Mouse (Mus musculus) G1E (cell line): Measurements from ENCODE around the gene Atp8b5. TPM values are rescaled to one million over a fixed set of nuclear protein-coding genes. Genes with fewer than 3 reads are reported as not detected.

Source experiments
- ATAC-seq: 2 replicates; pipeline ENCODE4 v1.8.0; 2016; ENCODE audit warnings: mild to moderate bottlenecking; ENCODE audit not compliant: insufficient number of reproducible peaks, poor library complexity, low FRiP score, severe bottlenecking; ENCODE audit errors: extremely low read depth
- DNase-seq: peaks from one replicate; pipeline ENCODE4 v3.0.0; 2012; ENCODE audit warnings: low spot score
- H3K27me3 ChIP-seq: 2 replicates; pipeline ENCODE4 v1.6.1; 2012; ENCODE audit warnings: mild to moderate bottlenecking, low read length, inconsistent platforms; ENCODE audit not compliant: insufficient read depth
- H3K36me3 ChIP-seq: replicated peaks from 2 replicates; pipeline ENCODE3; 2012; ENCODE audit warnings: mild to moderate bottlenecking, inconsistent platforms
- H3K4me1 ChIP-seq: 2 replicates; pipeline ENCODE4 v1.6.1; 2012; ENCODE audit warnings: low read depth, low read length, inconsistent platforms, mixed read lengths; ENCODE audit not compliant: insufficient read depth
- H3K4me3 ChIP-seq: 2 replicates; pipeline ENCODE4 v1.5.1; 2012; ENCODE audit warnings: low read depth, mild to moderate bottlenecking, inconsistent platforms, low read length, moderate library complexity, mixed read lengths
- H3K9me3 ChIP-seq: replicated peaks from 2 replicates; pipeline ENCODE4 v1.6.1; 2012; ENCODE audit warnings: inconsistent platforms
- CTCF ChIP-seq: IDR thresholded peaks from 2 replicates; pipeline ENCODE4 v1.5.1; 2012; ENCODE audit warnings: low read depth, low read length, inconsistent platforms, mixed read lengths
- GATA1 ChIP-seq: IDR thresholded peaks from 2 replicates; pipeline ENCODE4 v1.6.1; 2012; ENCODE audit warnings: borderline replicate concordance, low read length, inconsistent platforms, mixed read lengths
- GATA2 ChIP-seq: IDR thresholded peaks from 2 replicates; pipeline ENCODE4 v1.6.1; 2012; ENCODE audit warnings: low read depth, low read length, inconsistent platforms, borderline replicate concordance
- POLR2AphosphoS5 ChIP-seq: IDR thresholded peaks from 2 replicates; pipeline ENCODE4 v1.6.1; 2012; ENCODE audit warnings: low read depth, low read length, inconsistent platforms; ENCODE audit not compliant: insufficient replicate concordance
- TAL1 ChIP-seq: conservative IDR thresholded peaks from 2 replicates; pipeline ENCODE4 v1.6.1; 2012; ENCODE audit warnings: low read depth, low read length, inconsistent platforms, mixed read lengths
- polyA plus RNA-seq: library from polyadenylated mRNA; stranded (reverse); fragments of >175 nt; gene quantifications from 2 replicates; pipeline ENCODE4 v1.2.3, GENCODE M21; 2012
- total RNA-seq, 2 experiments: library from RNA; stranded (forward) in 1 of 2; stranded (reverse) in 1 of 2; fragments of 200-1000 nt in 1 of 2; fragments of >200 nt in 1 of 2; fragmentation: Nextera tagmentation in 1 of 2; gene quantifications; 2 replicates each; pipeline ENCODE4 v1.2.3; 2014 to 2017

Gene Atp8b5
- total and polyA plus RNA-seq, 3 experiments, result 0.24 to 5.3 (median 3.5) TPM

GRCm38 (mm10) chr4:43353662-43354061 lies 86.7 kb downstream of the Atp8b5 start:
- Histone ChIP-seq H3K4me3 (no peak overlapping the region), H3K9me3 (0 out of 2 replicates have a peak, but pooled peaks cover 3% of the 10 kb centered on the region), H3K4me1 (no peaks in the 10 kb centered on the region), H3K36me3 (no peaks in the 10 kb centered on the region), H3K27me3 (peaks cover 12% of the 10 kb centered on the region)
- DNase-seq, result no peak
- no peak for TF ChIP-seq CTCF
- TF ChIP-seq GATA2, result no peak
- TF ChIP-seq POLR2AphosphoS5, result no peak
- no peak for TF ChIP-seq GATA1
- TF ChIP-seq TAL1, result no peak
- ATAC-seq, result no peak

DNA sequence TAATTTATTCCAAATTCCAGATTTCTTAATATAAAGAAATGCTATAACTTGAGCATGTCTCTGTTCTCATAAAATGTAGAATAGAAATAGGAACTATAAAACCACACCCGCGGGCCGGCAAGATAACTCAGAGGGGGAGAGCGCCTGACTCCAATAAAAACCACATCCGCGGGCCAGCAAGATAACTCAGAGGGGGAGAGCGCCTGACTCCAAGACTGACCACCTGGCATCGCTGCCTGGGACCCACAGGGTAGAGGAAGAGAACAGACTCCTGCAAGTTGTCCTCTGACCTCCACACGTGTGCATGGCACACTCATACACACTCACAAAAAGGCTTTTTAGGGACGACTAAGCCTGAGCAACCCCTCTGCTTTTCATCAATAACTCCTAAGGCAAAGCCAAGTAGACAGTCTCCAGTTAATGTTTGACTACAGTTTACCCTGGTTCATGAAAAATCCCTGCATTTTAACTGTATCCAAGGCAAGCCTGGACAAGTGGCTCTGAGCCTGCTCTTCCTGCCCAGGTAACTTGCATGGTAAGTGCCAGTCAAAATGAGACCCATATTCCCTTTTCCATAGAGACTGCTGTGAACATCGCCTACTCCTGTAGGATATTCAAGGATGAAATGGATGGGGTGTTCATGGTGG lies 98.1 kb downstream of the Atp8b5 start:
- H3K4me1 ChIP-seq, result no peaks in the 10 kb centered on the region
- DNase-seq, result no peak
- no peak for ATAC-seq

DNA sequence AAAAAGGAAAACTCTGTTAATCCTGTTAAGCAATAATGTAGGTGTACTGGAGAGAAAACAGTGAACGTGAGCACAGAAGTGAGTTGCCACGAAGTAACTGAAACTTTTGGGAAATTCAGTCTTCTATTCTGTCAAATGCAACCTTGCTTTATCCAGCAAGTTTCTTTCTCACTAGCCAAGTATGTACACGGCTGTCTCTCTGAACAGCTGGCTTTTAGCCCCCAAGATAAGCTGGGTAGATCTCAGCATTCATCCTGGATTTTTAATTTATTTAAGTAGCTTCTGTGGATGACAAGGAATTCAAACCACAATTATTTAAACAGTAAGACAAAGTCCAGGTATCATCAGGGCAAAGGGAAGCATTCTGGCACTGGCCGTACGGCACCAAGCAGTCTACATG lies 100.3 kb downstream of the Atp8b5 start:
- no peak for DNase-seq
- Histone ChIP-seq H3K4me1 (peaks cover 3% of the 10 kb centered on the region; the same call in 1 of the 2 replicates), H3K36me3 (no peaks in the 10 kb centered on the region), H3K4me3 (no peak overlapping the region), H3K27me3 (peaks cover 70% of the 10 kb centered on the region), H3K9me3 (no peaks in the 10 kb centered on the region)
- TF ChIP-seq TAL1 (no peak), POLR2AphosphoS5 (no peak), GATA1 (no peak), CTCF (no peak), GATA2 (no peak)
- ATAC-seq, result no peak

More for the DNA sequence above, 98.1 kb downstream of the Atp8b5 start:
- Histone ChIP-seq H3K27me3 (peaks cover 53% of the 10 kb centered on the region), H3K36me3 (no peaks in the 10 kb centered on the region), H3K9me3 (no peaks in the 10 kb centered on the region), H3K4me3 (no peak overlapping the region)
- TF ChIP-seq GATA2 (no peak), CTCF (no peak), POLR2AphosphoS5 (no peak), TAL1 (no peak), GATA1 (no peak)

GRCm38 (mm10) chr4:43367787-43368186 lies 100.8 kb downstream of the Atp8b5 start:
- H3K9me3 ChIP-seq, result no peaks in the 10 kb centered on the region
- no peak for TF ChIP-seq TAL1
- TF ChIP-seq CTCF, result no peak
- TF ChIP-seq GATA2, result no peak
- TF ChIP-seq GATA1, result no peak
- TF ChIP-seq POLR2AphosphoS5, result no peak
- H3K4me1 ChIP-seq, result peaks cover 3% of the 10 kb centered on the region; the same call in 1 of the 2 replicates
- no peak overlapping the region for H3K4me3 ChIP-seq
- DNase-seq (no peak), ATAC-seq (no peak)
- peaks cover 72% of the 10 kb centered on the region for H3K27me3 ChIP-seq
- no peaks in the 10 kb centered on the region for H3K36me3 ChIP-seq

DNA sequence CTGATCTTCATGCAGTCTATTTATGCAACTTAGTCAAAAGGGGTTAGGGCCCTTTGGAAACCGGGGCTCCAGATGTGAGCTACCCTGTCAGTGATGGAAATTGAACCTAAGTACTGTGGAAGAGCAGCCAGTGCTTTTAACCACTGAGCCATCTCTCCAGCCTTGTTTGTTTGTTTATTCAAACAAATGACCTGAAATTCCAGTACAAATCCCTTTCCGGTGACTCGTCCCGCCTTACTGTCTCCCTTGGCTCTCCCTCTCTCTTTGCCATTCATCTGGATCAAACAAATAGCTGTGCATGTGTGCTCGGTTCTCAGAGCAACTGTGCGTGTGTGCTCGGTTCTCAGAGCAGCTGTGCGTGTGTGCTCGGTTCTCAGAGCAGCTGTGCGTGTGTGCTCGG lies 104.4 kb downstream of the Atp8b5 start:
- Histone ChIP-seq H3K4me1 (peaks cover 5% of the 10 kb centered on the region), H3K36me3 (no peaks in the 10 kb centered on the region), H3K27me3 (peaks cover 60% of the 10 kb centered on the region), H3K9me3 (no peaks in the 10 kb centered on the region), H3K4me3 (no peak overlapping the region)
- no peak for ATAC-seq
- no peak for TF ChIP-seq CTCF
- DNase-seq, result no peak

- H3K4me1 ChIP-seq, result peaks cover 7% of the 10 kb centered on the region
- ATAC-seq (no peak), DNase-seq (no peak)
- TF ChIP-seq CTCF (no peak), GATA1 (no peak), TAL1 (no peak), GATA2 (no peak), POLR2AphosphoS5 (no peak)
- peaks cover 54% of the 10 kb centered on the region for H3K27me3 ChIP-seq
- no peak overlapping the region for H3K4me3 ChIP-seq
- H3K9me3 ChIP-seq, result no peaks in the 10 kb centered on the region
- no peaks in the 10 kb centered on the region for H3K36me3 ChIP-seq
Observed at GRCm38 (mm10) chr4:43372155-43372554, 105.2 kb downstream of the Atp8b5 start.
